8 mouse cellular contexts compared by ENCODE assay signal in genomic region chr9:70503626-70504041, GRCm38 (mm10). TPM values are rescaled to one million over a fixed set of nuclear protein-coding genes. Genes with fewer than 3 reads are reported as not detected.
DNase-seq lines count a peak whose midpoint lies in the region; ATAC-seq and TF ChIP-seq lines count a peak whose summit lies in the region.

Gene Rnf111 (minus strand): TSS chr9:70503725.

- peak within 1 kb of the TSS; percentile 98 for H3K9ac ChIP-seq in ES-Bruce4 (ENCODE audit: low read depth, poor library complexity, severe bottlenecking)
- H3K9ac ChIP-seq in forebrain, embryonic 13.5 days, result peak within 1 kb of the TSS; percentile 97
- H3K9ac ChIP-seq in liver, postnatal 0 days (replicated peaks), result peak within 1 kb of the TSS; percentile 98
- H3K9ac ChIP-seq in neural tube, embryonic 14.5 days (replicated peaks; ENCODE audit: low read depth, low read length), result peak within 1 kb of the TSS; percentile 96

- under 1% methylated on average over 45 of the region's 45 CpGs for WGBS in forebrain, embryonic 13.5 days
- WGBS in large intestine, adult 2 months, result under 1% methylated on average over 45 of the region's 45 CpGs
- 3% methylated on average over 45 of the region's 45 CpGs for WGBS in liver, postnatal 0 days (ENCODE audit: insufficient replicate concordance)
- WGBS in neural tube, embryonic 14.5 days, result under 1% methylated on average over 34 of the region's 45 CpGs

- TF ChIP-seq EP300 in ES-Bruce4 (IDR thresholded peaks at IDR 0.05; ENCODE audit: insufficient read depth, low read depth, low read length), result no peak
- no peak for TF ChIP-seq EP300 in liver, postnatal 0 days (IDR thresholded peaks at IDR 0.05; ENCODE audit: low read depth)

- intact Hi-C loops in heart, postnatal 10 days (cut with DNase I), result loop anchor here (2.0 kb wide), 1 partner anchor 39 kb away; the partner anchor contains the start of gene Sltm

- H3K36me3 ChIP-seq in ES-Bruce4 (ENCODE audit: control insufficient read depth, insufficient read depth, low read length, poor library complexity, severe bottlenecking), result peaks cover 2% of the 10 kb centered on the region
- peaks cover 2% of the 10 kb centered on the region; the same call in 1 of the 2 replicates for H3K36me3 ChIP-seq in forebrain, embryonic 13.5 days (ENCODE audit: poor library complexity, severe bottlenecking)
- peaks cover 5% of the 10 kb centered on the region for H3K36me3 ChIP-seq in liver, postnatal 0 days (replicated peaks; ENCODE audit: insufficient read depth, low read length)
- no peaks in the 10 kb centered on the region for H3K36me3 ChIP-seq in neural tube, embryonic 14.5 days (ENCODE audit: control insufficient read depth, insufficient read depth, low read length)

- H3K4me2 ChIP-seq in forebrain, embryonic 13.5 days, result peak within 1 kb of the TSS; percentile 71
- peak within 1 kb of the TSS; percentile 76 for H3K4me2 ChIP-seq in liver, postnatal 0 days (ENCODE audit: low read depth, low read length)
- H3K4me2 ChIP-seq in neural tube, embryonic 14.5 days (ENCODE audit: low read depth, low read length), result peak within 1 kb of the TSS; percentile 51

- no peaks in the 10 kb centered on the region for H3K9me3 ChIP-seq in ES-Bruce4 (replicated peaks; ENCODE audit: control insufficient read depth, insufficient read depth, low read length, poor library complexity, severe bottlenecking)
- H3K9me3 ChIP-seq in forebrain, embryonic 13.5 days (replicated peaks), result no peaks in the 10 kb centered on the region
- H3K9me3 ChIP-seq in liver, postnatal 0 days (ENCODE audit: low read length), result no peaks in the 10 kb centered on the region
- no peaks in the 10 kb centered on the region for H3K9me3 ChIP-seq in neural tube, embryonic 14.5 days (ENCODE audit: control insufficient read depth, low read length)

- TF ChIP-seq POLR2A in ES-Bruce4 (IDR thresholded peaks at IDR 0.05; ENCODE audit: insufficient read depth, low read length), result peak; percentile 95

- DNase-seq in heart, postnatal 10 days, result peak; percentile 98
- DNase-seq in large intestine, adult 2 months (ENCODE audit: low read depth, low spot score), result peak; percentile 84
- peak; percentile 98 for DNase-seq in liver, postnatal 0 days
- peak; percentile 98 for DNase-seq in testis, postnatal 10 days (ENCODE audit: low spot score)

- ATAC-seq in cerebellum, adult (ENCODE audit: insufficient number of reproducible peaks, low FRiP score, low TSS enrichment), result peak; percentile 88
- peak; percentile 97 for ATAC-seq in forebrain, embryonic 13.5 days
- ATAC-seq in liver, postnatal 0 days, result peak; percentile 97
- ATAC-seq in neural tube, embryonic 14.5 days (ENCODE audit: low read depth), result peak; percentile 98

- no peak for TF ChIP-seq CTCF in ES-Bruce4 (IDR thresholded peaks at IDR 0.05; ENCODE audit: low read depth, low read length)
- no peak for TF ChIP-seq CTCF in liver, postnatal 0 days (IDR thresholded peaks at IDR 0.05; ENCODE audit: low read depth)

- H3K4me1 ChIP-seq in ES-Bruce4 (ENCODE audit: control insufficient read depth, insufficient read depth, low read length), result no peaks in the 10 kb centered on the region
- H3K4me1 ChIP-seq in forebrain, embryonic 13.5 days, result peaks cover 18% of the 10 kb centered on the region
- H3K4me1 ChIP-seq in liver, postnatal 0 days (ENCODE audit: insufficient read depth), result peaks cover 6% of the 10 kb centered on the region; the same call in 1 of the 2 replicates
- peaks cover 15% of the 10 kb centered on the region for H3K4me1 ChIP-seq in neural tube, embryonic 14.5 days (ENCODE audit: control insufficient read depth, insufficient read depth, low read length)

- peak within 1 kb of the TSS; percentile 91 for H3K4me3 ChIP-seq in ES-Bruce4 (ENCODE audit: low read depth, low read length)
- peak within 1 kb of the TSS; percentile 95 for H3K4me3 ChIP-seq in forebrain, embryonic 13.5 days
- peak within 1 kb of the TSS; percentile 96 for H3K4me3 ChIP-seq in liver, postnatal 0 days (ENCODE audit: low read depth, low read length)
- peak within 1 kb of the TSS; percentile 86 for H3K4me3 ChIP-seq in neural tube, embryonic 14.5 days (ENCODE audit: low read depth, low read length)

- no peaks in the 10 kb centered on the region for H3K27me3 ChIP-seq in ES-Bruce4 (ENCODE audit: control insufficient read depth, insufficient read depth, low read length, poor library complexity, severe bottlenecking)
- no peaks in the 10 kb centered on the region for H3K27me3 ChIP-seq in forebrain, embryonic 13.5 days
- H3K27me3 ChIP-seq in liver, postnatal 0 days (ENCODE audit: insufficient read depth, low read length), result no peaks in the 10 kb centered on the region
- H3K27me3 ChIP-seq in neural tube, embryonic 14.5 days (ENCODE audit: control insufficient read depth, insufficient read depth, low read length), result no peaks in the 10 kb centered on the region

- peak within 1 kb of the TSS; percentile 74; the same call in 1 of the 2 replicates for H3K27ac ChIP-seq in ES-Bruce4 (ENCODE audit: insufficient read depth, low read length)
- peak within 1 kb of the TSS; percentile 98 for H3K27ac ChIP-seq in forebrain, embryonic 13.5 days
- H3K27ac ChIP-seq in liver, postnatal 0 days (ENCODE audit: low read depth), result peak within 1 kb of the TSS; percentile 100
- H3K27ac ChIP-seq in neural tube, embryonic 14.5 days (ENCODE audit: low read depth, low read length), result peak within 1 kb of the TSS; percentile 99

RNA-seq across cellular contexts. Expression of gene Rnf111, which starts in this region (rescaled TPM):
- 54.3 and 55.4 TPM in 2 replicates for polyA plus RNA-seq in ES-Bruce4 (2011; ENCODE audit: insufficient read depth, insufficient read length, low read depth, missing spikeins)
- 35.1 and 35.7 TPM in 2 replicates for polyA plus RNA-seq in forebrain, embryonic 13.5 days (2015; fragmentation: Nextera tagmentation; extraction: Ambion mirVana)
- 10 to 100 TPM; 29.8 to 33.2 TPM for total RNA-seq in heart, postnatal 10 days (2021)
- polyA plus RNA-seq in large intestine, adult 2 months (2012; rRNA removed), result 15.1 and 28.8 TPM in 2 replicates
- 7.2 TPM in 2 replicates for polyA plus RNA-seq in liver, postnatal 0 days (2015; fragmentation: Nextera tagmentation; extraction: Ambion mirVana)
- polyA plus RNA-seq in neural tube, embryonic 14.5 days (2014; fragmentation: Nextera tagmentation; extraction: Ambion mirVana), result 32.4 and 39.6 TPM in 2 replicates

Comparison
In these comparisons a context has a peak if more than half of its experiments do, and no peak if none do; other contexts are left out.
1. Peak in every context shown above with its lines: DNase-seq, ATAC-seq, H3K4me3 ChIP-seq and H3K27ac ChIP-seq.